Mouse (Mus musculus): ENCODE data around the gene Usp39. TPM values are rescaled to one million over a fixed set of nuclear protein-coding genes. Genes with fewer than 3 reads are reported as not detected.

Gene Usp39
- total RNA-seq (2023) = 10 to 100 TPM; 43.4 to 45.8 TPM

GRCm38 (mm10) chr6:72345074-72345567, at the start of gene Usp39:
Gene Usp39, minus strand, starts transcription at chr6:72345184.

GRCm38 (mm10) chr6:72389941-72390771, 45.2 kb upstream of the Usp39 start, which contains the start of gene Vamp8:
Gene Vamp8, minus strand, starts transcription at chr6:72390703.

DNA sequence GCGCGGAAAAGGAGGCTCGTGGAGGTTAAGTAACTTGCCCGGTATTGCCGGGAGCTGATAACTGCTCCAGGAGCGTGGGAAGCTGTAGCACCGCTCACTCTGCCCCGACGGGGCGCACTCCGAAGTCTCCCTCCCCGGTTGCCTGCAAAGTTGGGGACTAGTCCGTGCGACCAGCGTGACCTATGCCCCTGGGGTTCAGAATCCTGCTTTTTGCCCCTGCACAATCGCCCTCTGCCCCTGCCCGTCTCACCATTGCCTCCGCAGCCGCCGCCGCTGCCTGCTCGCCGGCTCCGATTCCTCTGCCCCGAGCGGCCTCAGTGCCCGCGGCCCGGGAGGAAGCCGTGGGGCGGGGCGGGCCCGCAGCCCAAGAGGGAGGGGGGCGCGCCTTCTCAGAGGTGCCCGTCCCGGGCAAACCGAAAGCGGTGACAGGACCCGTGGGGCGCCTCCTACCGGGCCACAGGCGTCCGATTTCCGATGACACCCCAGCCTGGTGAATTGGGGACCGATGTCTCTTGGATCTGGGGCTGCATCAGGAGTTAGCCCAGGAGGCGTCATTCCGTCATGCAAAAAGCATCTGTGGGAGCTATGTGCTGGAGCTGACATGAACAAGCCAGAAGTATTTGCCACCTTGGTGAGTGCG, 35.3 kb upstream of the Usp39 start, which contains the start of gene Vamp5:
Gene Vamp5, minus strand, starts transcription at position 338 of the 640 bp plus-strand sequence.

GRCm38 (mm10) chr6:72366844-72367443, 22.0 kb upstream of the Usp39 start, which contains the start of gene Rnf181:
Gene Rnf181, minus strand, starts transcription at chr6:72366956.

GRCm38 (mm10) chr6:72355066-72355911, 10.3 kb upstream of the Usp39 start, which contains the start of gene Tmem150a:
Gene Tmem150a, plus strand, starts transcription at chr6:72355447.

DNA sequence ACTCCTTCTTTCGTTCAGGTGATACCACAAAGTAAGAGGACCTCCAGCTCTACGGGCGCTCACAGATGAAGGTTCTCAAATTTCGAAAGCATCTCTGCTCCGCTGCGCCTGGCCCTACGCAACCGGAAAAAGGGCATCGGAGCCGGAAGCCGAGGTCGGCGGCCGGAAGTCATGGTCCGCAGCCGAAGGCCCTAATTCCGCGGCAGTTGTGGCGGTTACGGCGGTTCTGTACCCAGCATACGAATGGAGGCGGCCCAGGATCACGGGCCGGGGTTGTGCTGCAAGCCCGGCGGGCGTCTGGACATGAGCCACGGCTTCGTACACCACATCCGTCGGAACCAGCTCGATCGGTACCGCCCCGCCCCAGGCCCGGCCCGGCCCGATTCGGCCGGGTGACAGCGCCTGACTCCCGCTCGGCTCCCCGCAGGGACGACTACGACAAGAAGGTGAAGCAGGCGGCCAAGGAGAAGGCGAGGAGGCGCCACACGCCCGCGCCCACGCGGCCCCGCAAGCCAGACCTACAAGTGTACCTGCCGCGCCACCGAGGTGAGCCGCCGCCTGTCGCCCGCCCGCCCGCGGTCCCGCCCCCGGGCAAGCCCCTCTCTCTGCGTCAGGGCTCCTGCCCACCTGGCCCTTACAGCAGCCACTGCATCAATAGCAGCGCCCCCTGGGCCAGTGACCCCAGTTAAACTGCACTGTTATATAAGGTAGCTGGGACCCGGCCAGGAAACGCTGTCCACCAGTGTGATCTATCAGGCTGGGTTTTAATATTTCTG, 2.4 kb upstream of the Usp39 start, which contains the start of gene 0610030E20Rik:
Gene 0610030E20Rik, plus strand, starts transcription at position 152 of the 776 bp plus-strand sequence.

Other genes with a start within 250 kb of the Usp39 start
- gene St3gal5, start 247.6 kb downstream of the Usp39 start, total RNA-seq (2023) = 1 to 10 TPM; 1.0 to 2.1 TPM
- not detected for gene Atoh8, start 109.6 kb downstream of the Usp39 start, total RNA-seq (2023)
- not detected for gene Sftpb, start 40.6 kb downstream of the Usp39 start, total RNA-seq (2023)
- 10 to 100 TPM; 31.7 to 32.4 TPM for gene 0610030E20Rik, start 2.1 kb upstream of the Usp39 start, total RNA-seq (2023)
- 1 to 10 TPM; 2.0 to 2.6 TPM for gene Tmem150a, start 10.3 kb upstream of the Usp39 start, total RNA-seq (2023)
- gene Rnf181, start 21.8 kb upstream of the Usp39 start, total RNA-seq (2023) = 10 to 100 TPM; 74.0 to 85.5 TPM
- 10 to 100 TPM; 15.6 to 19.2 TPM for gene Vamp5, start 35.3 kb upstream of the Usp39 start, total RNA-seq (2023)
- 10 to 100 TPM; 59.1 to 77.8 TPM for gene Vamp8, start 45.5 kb upstream of the Usp39 start, total RNA-seq (2023)
- 10 to 100 TPM in 1 of 2 experiments, 1 to 10 TPM in 1; 9.6 to 14.7 TPM for gene Ggcx, start 69.1 kb upstream of the Usp39 start, total RNA-seq (2023)
- gene Mat2a, start 94.4 kb upstream of the Usp39 start, total RNA-seq (2023) = 100 to 1,000 TPM; 245 to 265 TPM
- gene Sh2d6, start 176.5 kb upstream of the Usp39 start, total RNA-seq (2023) = not detected
- 10 to 100 TPM; 28.8 to 43.3 TPM for gene Capg, start 199.2 kb upstream of the Usp39 start, total RNA-seq (2023)